Mouse (Mus musculus) hindbrain, embryonic 15.5 days (tissue): ENCODE data around the gene Timmdc1. TPM values are rescaled to one million over a fixed set of nuclear protein-coding genes. Genes with fewer than 3 reads are reported as not detected.

ENCODE experiments used
- polyA plus RNA-seq: library from polyadenylated mRNA; unstranded; fragments of >200 nt; fragmentation: Nextera tagmentation; extraction: Ambion mirVana; gene quantifications from 2 replicates; pipeline ENCODE4 v1.2.1, GENCODE M21; 2015

Gene Timmdc1
- polyA plus RNA-seq, 1 experiment from 2014 or later = 35.2 TPM

Other genes starting within 250 kb of the Timmdc1 start
- not detected in 2 replicates for gene Nr1i2, start 227.8 kb downstream of the Timmdc1 start, polyA plus RNA-seq
- gene Maats1, start 180.5 kb downstream of the Timmdc1 start, polyA plus RNA-seq = 1.1 and 1.4 TPM in 2 replicates
- gene Cox17, start 175.7 kb downstream of the Timmdc1 start, polyA plus RNA-seq = 74.4 and 94.5 TPM in 2 replicates
- gene Gm21987, start 175.6 kb downstream of the Timmdc1 start, polyA plus RNA-seq = not detected in 2 replicates
- gene Popdc2, start 160.5 kb downstream of the Timmdc1 start, polyA plus RNA-seq = 0.33 and 0.52 TPM in 2 replicates
- 0.43 and 0.45 TPM in 2 replicates for gene Pla1a, start 89.5 kb downstream of the Timmdc1 start, polyA plus RNA-seq
- 143 and 165 TPM in 2 replicates for gene Adprh, start 70.0 kb downstream of the Timmdc1 start, polyA plus RNA-seq
- 0.50 and 0.56 TPM in 2 replicates for gene Cd80, start 67.1 kb downstream of the Timmdc1 start, polyA plus RNA-seq
- gene Poglut1, start 27.6 kb upstream of the Timmdc1 start, polyA plus RNA-seq = 50.7 and 52.8 TPM in 2 replicates
- gene Tmem39a, start 36.0 kb upstream of the Timmdc1 start, polyA plus RNA-seq = 35.2 and 36.3 TPM in 2 replicates
- 5.8 and 6.4 TPM in 2 replicates for gene Arhgap31, start 190.6 kb upstream of the Timmdc1 start, polyA plus RNA-seq
- 35.6 and 39.1 TPM in 2 replicates for gene B4galt4, start 219.6 kb upstream of the Timmdc1 start, polyA plus RNA-seq